Mouse (Mus musculus) kidney, embryonic 16.5 days (tissue): ENCODE measurements around the gene Disp1. TPM values are rescaled to one million over a fixed set of nuclear protein-coding genes. Genes with fewer than 3 reads are reported as not detected.
A peak's percentile ranks its signal among the peaks of the same experiment; 100 is the strongest.

Experiments
- ATAC-seq: fragments of 200-750 bp; cut with Nextera tagmentation; 2 replicates; pipeline ENCODE4 v1.8.0; 2017; ENCODE audit warnings: moderate TSS enrichment; ENCODE audit not compliant: low FRiP score, low TSS enrichment
- H3K27ac ChIP-seq: fragments of 300-500 bp; sonication (generic); 2 replicates; pipeline ENCODE4 v1.5.1; 2014; ENCODE audit warnings: low read length
- H3K27me3 ChIP-seq: fragments of 300-500 bp; sonication (generic); 2 replicates; pipeline ENCODE4 v1.6.1; 2014; ENCODE audit warnings: low read length, control low read depth, mixed read lengths; ENCODE audit not compliant: insufficient read depth
- H3K36me3 ChIP-seq: fragments of 300-500 bp; sonication (generic); 2 replicates; pipeline ENCODE4 v1.6.1; 2014; ENCODE audit warnings: low read length, control low read depth, mixed read lengths; ENCODE audit not compliant: insufficient read depth
- H3K4me1 ChIP-seq: fragments of 300-500 bp; sonication (generic); 2 replicates; pipeline ENCODE4 v1.6.1; 2014; ENCODE audit warnings: low read length, control low read depth, mixed read lengths; ENCODE audit not compliant: insufficient read depth
- H3K4me2 ChIP-seq: fragments of 300-500 bp; sonication (generic); replicated peaks from 2 replicates; pipeline ENCODE4 v1.6.1; 2014; ENCODE audit warnings: low read depth, low read length
- H3K4me3 ChIP-seq: fragments of 300-500 bp; sonication (generic); 2 replicates; pipeline ENCODE4 v1.5.1; 2014; ENCODE audit warnings: mild to moderate bottlenecking, low read length
- H3K9ac ChIP-seq: fragments of 300-500 bp; sonication (generic); replicated peaks from 2 replicates; pipeline ENCODE4 v1.6.1; 2014; ENCODE audit warnings: low read length
- H3K9me3 ChIP-seq: fragments of 300-500 bp; sonication (generic); 2 replicates; pipeline ENCODE4 v1.6.1; 2016; ENCODE audit warnings: low read length, control low read depth
- WGBS: fragments of 180-500 bp; shearing (Covaris S2); extraction: QIAGEN DNeasy Blood & Tissue Kit; methylation state at CpG from one replicate; pipeline ENCODE4 v1.1.7; 2014; 5-methylcytosine and 5-hydroxymethylcytosine counted together
- polyA plus RNA-seq: library from polyadenylated mRNA; unstranded; fragments of >200 nt; fragmentation: Nextera tagmentation; extraction: Ambion mirVana; gene quantifications from 2 replicates; pipeline ENCODE4 v1.2.1, GENCODE M21; 2015

Disp1 gene
- polyA plus RNA-seq, 1 experiment from 2014 or later: 12.8 TPM

- no peak overlapping the region for H3K4me3 ChIP-seq
- no peaks in the 10 kb centered on the region for H3K27me3 ChIP-seq
- H3K27ac ChIP-seq: peak overlapping the region; percentile 37; the same call in 1 of the 2 replicates
- H3K36me3 ChIP-seq: no peaks in the 10 kb centered on the region
- peaks cover 27% of the 10 kb centered on the region for H3K4me1 ChIP-seq
- 65% methylated on average over 12 of the region's 12 CpGs for WGBS
- ATAC-seq: no peak
- H3K9ac ChIP-seq: no peak overlapping the region
- no peak overlapping the region for H3K4me2 ChIP-seq
- no peaks in the 10 kb centered on the region for H3K9me3 ChIP-seq
These were observed 53.5 kb downstream of the Disp1 start for GRCm38 (mm10) chr1:183167776-183168175.

GRCm38 (mm10) chr1:183166700-183167099 is 54.6 kb downstream of the Disp1 start:
- Histone ChIP-seq H3K36me3 (no peaks in the 10 kb centered on the region), H3K4me3 (no peak overlapping the region), H3K4me1 (peaks cover 27% of the 10 kb centered on the region), H3K4me2 (no peak overlapping the region), H3K27ac (no peak overlapping the region), H3K9ac (no peak overlapping the region), H3K9me3 (no peaks in the 10 kb centered on the region), H3K27me3 (no peaks in the 10 kb centered on the region)
- ATAC-seq: no peak
- WGBS: 71% methylated on average over 5 of the region's 5 CpGs

GRCm38 (mm10) chr1:183164648-183165071 is 56.7 kb downstream of the Disp1 start:
- H3K4me3 ChIP-seq: no peak overlapping the region
- ATAC-seq: peak; percentile 67
- H3K36me3 ChIP-seq: no peaks in the 10 kb centered on the region
- no peaks in the 10 kb centered on the region for H3K27me3 ChIP-seq
- no peaks in the 10 kb centered on the region for H3K9me3 ChIP-seq
- H3K9ac ChIP-seq: no peak overlapping the region
- no peak overlapping the region for H3K4me2 ChIP-seq
- H3K4me1 ChIP-seq: peaks cover 23% of the 10 kb centered on the region
- WGBS: 12% methylated on average over 8 of the region's 8 CpGs
- H3K27ac ChIP-seq: peak overlapping the region; percentile 4; the same call in 1 of the 2 replicates

GRCm38 (mm10) chr1:183164190-183164580 is 57.1 kb downstream of the Disp1 start:
- no peaks in the 10 kb centered on the region for H3K36me3 ChIP-seq
- no peaks in the 10 kb centered on the region for H3K27me3 ChIP-seq
- H3K4me3 ChIP-seq: no peak overlapping the region
- no peak overlapping the region for H3K4me2 ChIP-seq
- H3K9me3 ChIP-seq: no peaks in the 10 kb centered on the region
- WGBS: 40% methylated on average over 6 of the region's 6 CpGs
- H3K9ac ChIP-seq: no peak overlapping the region
- no peak for ATAC-seq
- H3K4me1 ChIP-seq: peaks cover 23% of the 10 kb centered on the region
- H3K27ac ChIP-seq: 0 out of 2 replicates have a peak overlapping the region, but pooled peaks have one; percentile 71

- no peak overlapping the region for H3K4me3 ChIP-seq
- no peaks in the 10 kb centered on the region for H3K27me3 ChIP-seq
- H3K4me2 ChIP-seq: no peak overlapping the region
- H3K27ac ChIP-seq: no peak overlapping the region; the same call in 1 of the 2 replicates
- H3K9ac ChIP-seq: no peak overlapping the region
- no peaks in the 10 kb centered on the region for H3K36me3 ChIP-seq
- H3K9me3 ChIP-seq: no peaks in the 10 kb centered on the region
- peaks cover 23% of the 10 kb centered on the region for H3K4me1 ChIP-seq
- 61% methylated on average over 5 of the region's 5 CpGs for WGBS
- no peak for ATAC-seq
These were observed 57.7 kb downstream of the Disp1 start for GRCm38 (mm10) chr1:183163512-183164189.

GRCm38 (mm10) chr1:183161057-183161456 is 60.3 kb downstream of the Disp1 start:
- Histone ChIP-seq H3K4me1 (peaks cover 14% of the 10 kb centered on the region), H3K4me3 (no peak overlapping the region), H3K9ac (no peak overlapping the region), H3K4me2 (no peak overlapping the region), H3K36me3 (peaks cover 9% of the 10 kb centered on the region; the same call in 1 of the 2 replicates), H3K27ac (no peak overlapping the region), H3K9me3 (0 out of 2 replicates have a peak, but pooled peaks cover 3% of the 10 kb centered on the region), H3K27me3 (no peaks in the 10 kb centered on the region)
- ATAC-seq: no peak
- WGBS: 85% methylated on average over 11 of the region's 11 CpGs

- H3K4me2 ChIP-seq: no peak overlapping the region
- no peaks in the 10 kb centered on the region for H3K27me3 ChIP-seq
- no peak overlapping the region for H3K4me3 ChIP-seq
- H3K36me3 ChIP-seq: peaks cover 9% of the 10 kb centered on the region; the same call in 1 of the 2 replicates
- 81% methylated on average over 6 of the region's 6 CpGs for WGBS
- no peak overlapping the region for H3K27ac ChIP-seq
- no peak overlapping the region for H3K9ac ChIP-seq
- H3K4me1 ChIP-seq: peaks cover 22% of the 10 kb centered on the region
- ATAC-seq: no peak
- 0 out of 2 replicates have a peak, but pooled peaks cover 3% of the 10 kb centered on the region for H3K9me3 ChIP-seq
These were observed 61.1 kb downstream of the Disp1 start for GRCm38 (mm10) chr1:183160188-183160587.

- Histone ChIP-seq H3K27me3 (no peaks in the 10 kb centered on the region), H3K4me2 (no peak overlapping the region), H3K9me3 (0 out of 2 replicates have a peak, but pooled peaks cover 3% of the 10 kb centered on the region), H3K9ac (no peak overlapping the region), H3K27ac (no peak overlapping the region), H3K36me3 (peaks cover 9% of the 10 kb centered on the region; the same call in 1 of the 2 replicates), H3K4me1 (peaks cover 24% of the 10 kb centered on the region), H3K4me3 (no peak overlapping the region)
- 68% methylated on average over 7 of the region's 7 CpGs for WGBS
- no peak for ATAC-seq
These were observed 62.1 kb downstream of the Disp1 start for GRCm38 (mm10) chr1:183159183-183159582.

GRCm38 (mm10) chr1:183155600-183155999 is 65.7 kb downstream of the Disp1 start:
- Histone ChIP-seq H3K9ac (no peak overlapping the region), H3K27me3 (no peaks in the 10 kb centered on the region), H3K27ac (peak overlapping the region; percentile 76; the same call in 1 of the 2 replicates), H3K4me3 (no peak overlapping the region), H3K4me1 (peaks cover 34% of the 10 kb centered on the region), H3K4me2 (no peak overlapping the region), H3K9me3 (0 out of 2 replicates have a peak, but pooled peaks cover 3% of the 10 kb centered on the region), H3K36me3 (peaks cover 9% of the 10 kb centered on the region; the same call in 1 of the 2 replicates)
- ATAC-seq: peak; percentile 74
- 57% methylated on average over 5 of the region's 5 CpGs for WGBS
